Mouse (Mus musculus): ENCODE results near the gene Rsf1. TPM values are rescaled to one million over a fixed set of nuclear protein-coding genes. Genes with fewer than 3 reads are reported as not detected.

Gene Rsf1
- total RNA-seq, 2 experiments from 2014 or later: 24.8 to 28.5 TPM

DNA sequence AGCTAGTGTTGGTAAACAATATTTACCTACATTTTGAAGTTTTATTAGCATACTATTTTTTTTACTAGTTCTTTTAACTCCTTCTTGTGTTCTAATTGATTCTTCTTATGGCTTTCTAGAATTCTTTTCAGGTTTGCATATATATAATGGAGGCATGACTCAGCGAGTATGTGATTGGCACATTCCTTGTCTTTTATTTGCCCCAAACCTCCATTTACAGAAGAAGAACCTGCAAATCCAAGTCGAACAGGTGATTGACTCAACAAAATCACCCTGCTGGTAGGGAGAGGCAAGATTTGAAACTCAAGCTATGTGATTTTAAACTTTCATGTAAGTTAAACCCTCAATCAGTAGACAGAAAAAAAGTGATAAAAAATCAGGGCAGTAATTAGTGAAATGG lies 51.6 kb downstream of the Rsf1 start:
- no peak for DNase-seq

DNA sequence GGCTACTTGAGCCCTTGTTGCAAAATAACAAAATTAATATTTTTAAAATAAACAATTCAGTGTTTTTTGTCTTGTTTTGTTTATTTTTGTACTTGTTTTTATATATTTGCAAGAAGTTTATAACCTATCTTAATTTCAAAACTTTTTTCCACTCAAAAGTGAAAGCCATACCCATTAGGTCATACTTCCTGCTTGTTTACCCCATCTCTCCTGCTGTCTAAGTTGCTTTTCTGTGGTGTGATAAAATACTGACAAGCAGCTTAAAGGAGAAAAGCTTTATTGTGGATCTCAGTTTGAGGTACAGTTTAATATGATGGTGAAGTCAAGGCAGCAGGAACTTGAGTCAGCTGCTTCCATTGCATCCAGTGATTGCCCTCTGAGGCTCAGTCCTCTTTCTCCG lies 53.2 kb downstream of the Rsf1 start:
- DNase-seq: no peak

DNA sequence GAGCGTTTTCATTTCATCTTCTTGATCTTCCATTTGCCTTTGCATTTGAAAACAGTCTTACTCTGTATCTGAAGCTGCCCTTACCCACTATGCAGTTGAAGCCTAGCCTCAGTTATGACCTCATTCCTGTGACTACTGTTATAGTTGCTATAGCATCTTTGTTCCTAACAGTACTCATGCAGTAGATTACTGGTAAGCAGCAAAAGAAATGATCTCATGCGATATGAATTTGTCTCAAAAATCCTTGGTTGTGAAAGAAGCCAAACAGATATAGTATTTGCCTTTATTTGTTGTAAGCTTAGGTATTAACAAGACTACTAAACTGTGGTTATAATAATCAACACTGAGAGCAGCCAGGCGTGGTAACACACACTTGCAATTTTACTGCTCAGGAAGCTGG lies 65.4 kb downstream of the Rsf1 start:
- no peak for DNase-seq

- DNase-seq: no peak
These were observed 68.0 kb downstream of the Rsf1 start for GRCm38 (mm10) chr7:97647656-97648055.

DNA sequence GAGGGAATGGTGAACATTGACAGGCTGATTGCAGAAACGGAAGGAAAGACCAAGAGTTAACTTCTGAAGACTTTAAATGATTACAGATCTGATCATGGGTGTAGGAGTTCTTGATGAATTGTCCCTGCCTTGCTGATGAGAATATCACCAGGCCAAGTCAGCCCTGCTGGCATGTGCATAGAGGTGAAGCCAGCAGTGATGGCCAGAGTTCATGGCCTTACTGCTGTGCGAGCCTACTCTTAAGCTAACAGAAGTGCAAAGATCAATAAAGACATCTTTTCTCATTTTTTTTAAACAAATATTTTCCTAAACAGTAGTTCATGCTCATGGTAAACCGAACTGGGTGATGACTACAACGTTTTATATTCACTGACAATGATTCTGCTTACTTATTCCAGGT lies 71.0 kb downstream of the Rsf1 start:
- no peak for DNase-seq

DNA sequence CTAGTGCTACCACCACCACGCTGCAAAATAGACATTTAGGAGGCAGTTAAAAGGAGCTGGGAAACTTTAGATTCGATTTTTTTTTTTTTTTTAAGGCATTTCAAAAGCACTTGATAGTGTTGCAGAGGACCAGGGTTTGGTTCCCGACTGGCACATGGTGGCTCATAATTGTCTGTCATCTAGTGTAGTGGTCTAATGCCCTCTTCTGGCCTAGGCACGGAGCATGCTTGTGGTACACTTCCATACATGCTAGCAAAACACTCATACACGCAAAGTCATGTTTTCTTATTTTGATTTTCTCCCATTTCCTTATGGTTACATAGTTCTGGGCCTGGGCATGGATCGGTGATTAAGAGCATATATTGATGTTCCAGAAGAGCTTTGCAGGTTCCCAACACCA lies 76.5 kb downstream of the Rsf1 start:
- no peak for DNase-seq

DNA sequence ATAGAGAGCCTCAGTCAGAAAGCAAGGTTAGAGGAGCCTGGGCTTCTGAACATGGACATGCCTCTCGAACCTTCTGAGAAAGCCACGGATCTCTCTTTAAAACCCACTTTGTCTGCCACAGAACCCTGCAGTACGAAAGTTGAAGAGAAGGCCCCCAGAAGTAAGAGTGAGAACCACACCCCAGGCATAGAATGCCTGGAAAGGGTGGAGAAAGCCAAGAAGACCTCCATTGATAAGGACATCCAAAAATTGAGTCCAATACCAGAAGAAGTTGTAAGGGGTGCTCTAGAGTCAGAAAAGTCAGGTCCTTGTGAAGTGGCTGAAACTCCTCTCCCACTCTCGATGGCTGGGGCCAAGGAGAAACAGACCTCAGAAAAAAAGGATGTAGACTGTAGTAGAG lies 81.9 kb downstream of the Rsf1 start:
- no peak for DNase-seq

DNA sequence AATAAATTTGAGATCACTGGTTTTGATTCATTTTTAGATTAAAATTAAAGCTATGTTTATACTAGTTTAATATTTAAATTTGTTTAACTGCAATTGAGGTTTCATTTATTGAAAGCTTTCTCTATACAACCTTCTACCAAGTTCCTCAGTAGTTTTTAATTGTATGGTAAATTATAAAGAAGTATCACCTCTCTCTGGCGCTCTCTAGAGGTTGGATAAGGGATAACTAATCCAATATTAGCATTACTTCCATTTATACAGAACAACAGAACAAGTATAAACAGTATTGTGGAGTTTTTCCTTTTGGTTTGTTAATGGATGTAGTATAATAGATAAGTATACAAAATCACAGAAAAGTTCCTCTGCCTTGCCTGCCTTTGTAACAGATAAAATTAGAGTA lies 99.5 kb downstream of the Rsf1 start:
- no peak for DNase-seq

DNA sequence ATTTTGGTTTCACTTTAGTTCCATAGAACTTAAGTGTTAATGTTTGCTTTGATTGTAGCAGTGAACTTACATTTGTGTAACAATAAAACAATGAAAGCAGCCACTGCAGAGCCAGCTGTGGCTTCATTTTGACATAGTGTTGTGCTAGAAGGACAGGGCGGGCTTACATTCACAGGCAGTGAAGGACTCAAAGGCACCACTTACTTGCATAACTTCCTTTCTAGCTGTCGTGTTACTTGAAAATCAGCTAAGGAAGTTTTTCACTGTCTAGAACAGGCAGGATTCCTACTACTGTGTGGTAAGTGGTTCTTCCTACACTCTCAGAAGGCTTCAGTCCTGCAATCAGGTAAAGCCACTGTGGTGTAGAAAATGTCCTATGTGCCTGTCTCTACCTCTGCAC lies 108.1 kb downstream of the Rsf1 start:
- no peak for DNase-seq

DNA sequence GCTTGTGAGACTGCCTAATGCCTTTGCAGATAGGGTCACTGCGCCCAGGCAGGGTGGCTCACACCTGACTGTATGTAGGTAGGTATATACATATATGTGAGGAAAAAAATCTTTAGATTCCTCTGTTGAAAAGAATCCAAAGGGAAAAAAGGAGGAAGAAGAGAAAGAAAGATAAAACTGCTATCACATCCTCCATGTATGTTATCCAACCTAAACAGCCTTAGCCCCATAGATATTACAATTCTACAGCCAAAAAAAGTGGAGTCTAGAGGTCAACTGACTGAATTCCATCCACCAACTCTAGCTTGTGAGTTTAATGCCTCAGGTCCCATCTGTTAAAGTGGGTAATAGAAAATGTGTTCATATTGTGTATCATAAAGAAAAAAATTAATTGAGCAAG lies 115.8 kb downstream of the Rsf1 start:
- no peak for DNase-seq

DNA sequence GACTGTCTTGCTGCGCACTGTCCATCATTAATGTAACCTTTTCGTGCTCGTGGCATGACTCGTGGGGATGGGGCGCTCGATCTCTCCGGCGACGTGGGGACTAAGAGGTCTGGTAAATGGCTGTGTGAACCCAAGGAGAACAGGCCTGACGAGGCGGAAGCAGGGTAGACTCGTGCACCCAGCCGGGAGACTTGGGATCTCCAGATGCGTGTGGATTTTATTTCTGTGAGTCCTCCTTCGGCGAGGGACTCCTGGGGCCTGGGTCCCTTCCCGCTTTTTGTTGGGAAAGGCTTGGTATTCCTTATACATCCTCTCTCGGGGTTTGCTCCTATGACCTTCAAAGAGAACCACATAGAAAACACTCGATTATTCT lies 116.4 kb downstream of the Rsf1 start:
- no peak for DNase-seq

DNA sequence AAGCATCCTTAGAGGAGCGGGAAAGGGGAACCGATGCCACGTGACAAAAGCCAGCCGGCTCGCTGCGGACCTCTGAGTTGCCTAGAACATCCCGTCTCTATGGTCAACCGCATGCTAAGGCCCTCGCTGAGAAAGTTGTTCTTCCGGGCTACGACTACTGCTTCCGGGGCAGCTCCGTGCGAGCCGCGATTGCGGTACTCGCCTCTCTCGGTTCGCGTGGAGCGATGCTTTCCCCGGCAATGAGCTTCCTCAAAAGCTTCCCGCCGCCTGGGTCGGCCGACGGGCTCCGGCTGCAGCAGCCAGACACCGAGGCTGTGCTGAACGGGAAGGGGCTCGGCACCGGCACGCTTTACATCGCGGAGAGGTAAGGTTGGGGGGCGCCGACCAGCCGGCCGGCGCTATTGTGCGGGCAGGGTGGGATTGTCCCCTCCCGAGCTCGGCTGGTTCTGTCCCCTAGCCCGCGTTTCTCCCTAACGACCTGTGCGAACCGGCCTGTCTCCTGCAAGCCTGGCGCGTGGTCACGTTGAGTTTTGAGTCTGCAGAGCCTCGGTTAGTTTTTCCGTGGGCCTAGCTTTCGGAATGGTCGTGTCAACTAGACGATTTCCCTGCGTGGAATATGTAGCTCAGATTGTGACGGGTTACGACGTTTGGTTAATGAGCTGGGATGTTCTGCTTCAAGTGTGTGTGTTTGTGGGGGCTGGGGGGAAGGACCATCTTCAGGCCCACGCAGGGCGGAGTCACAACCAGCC lies 117.0 kb downstream of the Rsf1 start, which contains the start of gene Clns1a:
Gene Clns1a (plus strand): TSS at position 129 of the 749 bp plus-strand sequence.
- DNase-seq: peak; percentile 95

GRCm38 (mm10) chr7:97700173-97700572 lies 120.5 kb downstream of the Rsf1 start:
- no peak for DNase-seq

DNA sequence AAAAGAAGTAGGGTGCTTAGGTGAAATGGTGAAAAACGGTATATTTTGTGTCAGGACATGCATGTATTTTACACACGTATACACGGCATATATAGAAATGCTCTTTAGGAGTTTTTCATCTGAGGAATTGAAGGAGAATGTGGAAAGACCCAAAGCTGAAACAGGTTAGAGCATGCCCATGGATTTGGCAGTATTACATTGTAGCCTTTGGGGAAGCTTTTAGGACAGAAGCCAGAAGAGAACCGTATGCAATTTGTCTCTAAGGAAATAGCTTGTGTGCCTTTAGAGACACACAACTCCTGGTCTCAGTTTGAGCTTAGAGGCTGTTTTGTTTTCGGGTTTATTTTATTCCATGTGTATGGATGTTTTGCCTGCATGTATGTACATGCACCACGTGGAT lies 121.4 kb downstream of the Rsf1 start:
- no peak for DNase-seq

GRCm38 (mm10) chr7:97707123-97707522 lies 127.4 kb downstream of the Rsf1 start:
- DNase-seq: no peak

DNA sequence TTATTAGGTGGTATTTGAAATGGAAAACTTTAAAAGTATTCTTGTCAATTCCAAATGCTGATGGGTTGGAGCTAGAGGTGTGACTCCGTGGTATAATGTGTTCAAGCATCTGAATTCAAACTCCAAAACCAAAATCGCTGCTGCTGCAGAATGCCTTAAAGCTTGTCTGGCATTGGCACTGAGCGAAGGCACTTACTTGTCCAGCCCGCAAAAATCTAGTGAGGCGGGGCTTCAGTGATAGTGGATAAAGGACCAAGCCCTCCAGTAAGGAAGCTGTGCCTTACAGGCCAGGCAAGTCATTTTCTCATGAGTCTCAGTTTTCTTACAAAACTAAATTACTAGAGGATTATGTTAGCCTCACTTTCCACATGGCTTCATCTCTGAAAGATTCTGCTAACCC lies 128.1 kb downstream of the Rsf1 start:
- DNase-seq: no peak

GRCm38 (mm10) chr7:97709204-97709603 lies 129.5 kb downstream of the Rsf1 start:
- no peak for DNase-seq

DNA sequence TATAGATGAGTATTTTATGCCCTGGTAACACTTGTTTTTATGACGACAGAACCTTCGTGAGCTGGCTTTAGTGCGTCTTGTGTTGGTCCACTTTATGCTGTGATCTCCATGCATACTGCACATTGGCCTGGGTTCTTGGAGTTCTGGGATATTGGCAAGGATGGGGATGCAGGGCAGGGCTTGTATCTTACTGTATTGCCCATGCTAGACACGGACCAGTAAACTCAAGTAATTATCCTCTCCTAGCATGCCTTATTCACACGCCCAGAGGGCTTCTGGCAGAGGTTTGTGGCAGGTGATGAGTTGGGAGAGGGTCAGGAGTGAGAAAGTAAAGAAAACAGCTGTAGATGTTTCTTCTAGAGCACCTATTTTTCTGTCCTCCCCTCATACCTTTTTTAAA lies 135.0 kb downstream of the Rsf1 start:
- DNase-seq: no peak

GRCm38 (mm10) chr7:97717326-97717725 lies 137.6 kb downstream of the Rsf1 start:
- DNase-seq: no peak

- no peak for DNase-seq
These were observed 139.4 kb downstream of the Rsf1 start for GRCm38 (mm10) chr7:97719078-97719477.

DNA sequence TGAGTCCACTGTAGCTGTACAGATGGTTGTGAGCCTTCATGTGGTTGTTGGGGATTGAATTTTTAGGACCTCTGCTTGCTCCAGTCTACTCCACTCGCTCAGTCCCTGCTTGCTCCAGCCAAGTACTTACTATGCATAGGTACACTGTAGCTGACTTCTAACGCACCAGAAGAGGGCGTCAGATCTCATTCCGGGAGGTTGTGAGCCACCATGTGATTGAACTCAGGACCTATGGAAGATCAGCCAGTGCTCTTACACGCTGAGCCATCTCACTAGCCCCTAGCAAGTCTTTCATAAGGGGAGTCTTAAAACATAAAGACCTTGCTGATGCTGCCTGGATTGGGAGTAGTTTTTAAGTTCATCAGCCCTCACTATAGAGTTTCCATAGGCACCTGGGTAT lies 140.4 kb downstream of the Rsf1 start:
- DNase-seq: no peak

- no peak for DNase-seq
These were observed 142.7 kb downstream of the Rsf1 start for GRCm38 (mm10) chr7:97722278-97722918.

DNA sequence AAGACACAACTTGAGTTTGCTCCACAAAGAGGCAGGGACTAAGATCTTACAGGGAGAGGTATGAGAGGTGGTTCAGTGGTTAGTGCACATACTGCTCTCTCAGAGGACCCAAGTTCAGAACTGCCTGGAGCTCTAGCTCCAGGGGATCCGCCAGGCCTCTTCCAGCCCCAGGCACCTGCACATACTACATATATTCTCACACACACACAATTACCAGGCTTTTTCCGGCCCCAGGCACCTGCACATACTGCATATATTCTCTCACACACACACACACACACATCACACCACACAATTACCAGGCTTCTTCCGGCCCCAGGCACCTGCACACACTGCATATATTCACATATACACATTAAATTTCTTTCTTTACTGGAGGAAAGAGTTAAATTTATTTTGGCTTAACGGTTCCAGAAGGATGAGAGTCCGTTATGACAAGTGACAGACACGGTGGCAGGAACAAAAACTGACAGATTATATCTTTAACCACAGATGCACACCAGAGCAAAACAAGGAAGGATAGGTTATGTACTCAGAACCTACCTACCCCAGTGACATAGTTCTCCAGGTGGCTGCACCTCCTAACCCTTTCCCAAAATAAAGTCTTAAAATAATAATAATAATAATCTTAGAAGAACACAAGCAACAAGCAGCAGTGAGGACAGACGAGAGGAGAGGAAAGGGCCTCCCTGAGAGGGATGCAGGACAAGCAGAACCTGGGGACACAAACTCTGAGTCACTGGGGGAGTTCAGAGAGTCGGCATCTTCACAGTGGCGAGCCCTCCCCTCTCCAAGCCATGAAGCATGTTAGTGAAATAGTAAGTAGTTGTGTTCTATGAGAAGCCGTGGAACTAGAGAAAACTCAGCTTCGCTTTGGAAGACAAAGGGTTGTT lies 144.2 kb downstream of the Rsf1 start:
- DNase-seq: no peak
